Mouse (Mus musculus) erythroblast, adult 5-6 weeks (primary cell): ENCODE data around the gene Ankrd27. TPM values are rescaled to one million over a fixed set of nuclear protein-coding genes. Genes with fewer than 3 reads are reported as not detected.

Source experiments
- ATAC-seq: replicated peaks from 2 replicates; pipeline ENCODE4 v1.8.0; 2016; ENCODE audit warnings: moderate number of reproducible peaks, mild to moderate bottlenecking, moderate TSS enrichment, inconsistent platforms; ENCODE audit not compliant: poor library complexity, low FRiP score, severe bottlenecking
- total RNA-seq, 2 experiments: library from RNA; stranded (forward) in 1 of 2; stranded (reverse) in 1 of 2; fragments of 150-400 nt in 1 of 2; fragments of 200-764, 138-1000 nt in 1 of 2; gene quantifications; 2 replicates each; pipeline versions ENCODE4 v1.2.3 to v1.2.4; 2015 to 2017; ENCODE audit warnings: low replicate concordance in 2 of 2

Ankrd27 gene
- total RNA-seq, 2 experiments from 2014 or later: 20.6 to 35.4 TPM

DNA sequence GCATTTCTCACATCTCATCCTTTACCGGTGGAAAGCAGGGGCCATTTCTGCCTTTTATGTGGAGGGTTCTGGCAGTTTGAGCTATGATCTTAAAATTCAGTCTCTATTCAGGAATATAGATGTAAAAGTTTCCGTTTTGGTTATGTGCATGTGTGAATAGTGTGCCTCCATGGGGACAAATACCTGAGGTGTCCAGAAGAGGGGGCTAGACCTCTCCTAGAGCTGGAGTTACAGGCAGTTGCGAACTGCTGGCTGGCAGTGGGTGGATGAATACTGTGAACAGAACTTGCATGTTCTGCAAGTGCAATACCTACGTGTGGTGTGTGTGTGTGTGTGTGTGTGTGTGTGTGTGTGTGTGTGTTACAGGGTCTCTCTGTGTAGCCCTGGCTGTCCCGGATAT is 3.3 kb upstream of the Ankrd27 start:
- no peak for ATAC-seq

DNA sequence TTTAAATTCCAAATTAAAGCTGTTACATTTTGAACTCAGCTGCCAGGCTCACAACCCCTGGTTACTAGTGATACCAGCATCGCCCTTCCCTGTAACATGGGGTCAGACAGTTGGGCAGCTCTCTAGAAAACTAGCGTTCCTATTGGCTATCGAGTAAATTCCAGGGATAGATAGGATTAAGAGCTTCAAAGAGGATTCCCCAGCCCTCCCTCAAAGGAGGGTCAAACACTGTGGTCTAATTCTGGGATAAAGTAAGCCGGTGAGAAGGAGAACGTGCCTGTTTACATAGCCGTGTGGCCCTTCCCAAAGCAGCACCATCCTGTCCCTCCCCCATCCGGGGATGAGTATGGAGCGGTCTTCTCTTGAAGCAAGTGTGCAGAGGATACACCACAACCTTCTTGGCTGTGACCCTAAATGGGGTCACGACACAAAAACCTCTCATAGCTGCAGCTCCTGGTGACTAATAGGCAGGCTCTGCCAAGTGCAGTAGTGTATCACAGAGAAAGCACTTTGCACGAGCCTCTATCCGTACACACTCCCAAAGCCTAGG is 2.5 kb upstream of the Ankrd27 start:
- no peak for ATAC-seq

DNA sequence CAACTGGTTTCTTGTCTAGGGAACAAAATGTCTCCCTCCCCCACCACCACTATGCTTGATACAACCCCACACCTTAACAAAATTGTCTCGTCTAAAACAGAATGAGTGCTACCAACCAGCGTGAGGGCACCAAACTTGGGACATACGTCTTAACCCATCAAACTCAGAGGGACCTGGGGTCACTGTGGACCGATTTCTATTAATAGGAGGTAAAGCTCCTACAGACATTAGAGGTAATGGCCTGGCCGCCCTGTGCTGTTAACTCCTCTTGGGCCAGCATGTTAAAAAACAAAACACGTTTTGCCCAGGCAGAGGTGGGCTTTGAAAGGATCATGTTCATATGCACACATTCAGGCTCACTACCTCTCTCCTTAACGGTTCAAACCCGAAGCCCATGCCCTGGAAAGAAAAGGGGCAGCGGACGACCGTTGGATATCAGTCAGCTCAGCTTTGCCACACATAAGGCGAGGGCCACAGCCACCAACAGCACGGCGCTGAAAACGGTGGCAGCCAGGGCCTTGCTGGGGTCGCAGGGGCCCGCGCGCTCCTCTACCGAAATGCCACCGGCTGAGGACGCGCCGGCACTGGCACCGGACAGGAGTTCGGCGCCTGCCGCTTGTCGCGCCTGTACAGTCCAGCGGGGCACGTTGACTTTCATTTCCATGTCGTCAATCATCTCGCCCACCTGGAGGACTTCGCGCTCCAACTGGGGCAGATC is 1.8 kb upstream of the Ankrd27 start:
- ATAC-seq: no peak

DNA sequence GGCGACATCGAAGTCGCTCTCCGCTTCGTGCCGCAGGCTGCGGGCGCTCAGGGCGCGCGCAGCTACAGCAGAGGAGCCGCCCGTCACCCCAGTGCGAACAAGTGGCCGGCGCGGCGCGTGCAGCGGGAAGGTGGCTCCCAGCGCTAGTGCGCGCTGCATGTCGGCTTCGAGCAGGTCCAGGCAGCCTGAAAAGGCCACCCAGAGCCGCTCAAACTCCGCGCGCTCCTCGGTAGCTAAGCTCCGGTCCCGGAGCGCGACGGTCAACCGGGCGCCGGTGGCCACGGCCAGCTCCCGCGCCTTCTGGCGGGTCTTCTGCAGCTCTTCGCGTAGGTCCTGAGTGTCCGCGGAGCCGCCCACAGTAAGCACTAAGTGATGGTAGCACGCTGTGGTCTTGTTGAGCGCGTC is 1.3 kb upstream of the Ankrd27 start:
- no peak for ATAC-seq

DNA sequence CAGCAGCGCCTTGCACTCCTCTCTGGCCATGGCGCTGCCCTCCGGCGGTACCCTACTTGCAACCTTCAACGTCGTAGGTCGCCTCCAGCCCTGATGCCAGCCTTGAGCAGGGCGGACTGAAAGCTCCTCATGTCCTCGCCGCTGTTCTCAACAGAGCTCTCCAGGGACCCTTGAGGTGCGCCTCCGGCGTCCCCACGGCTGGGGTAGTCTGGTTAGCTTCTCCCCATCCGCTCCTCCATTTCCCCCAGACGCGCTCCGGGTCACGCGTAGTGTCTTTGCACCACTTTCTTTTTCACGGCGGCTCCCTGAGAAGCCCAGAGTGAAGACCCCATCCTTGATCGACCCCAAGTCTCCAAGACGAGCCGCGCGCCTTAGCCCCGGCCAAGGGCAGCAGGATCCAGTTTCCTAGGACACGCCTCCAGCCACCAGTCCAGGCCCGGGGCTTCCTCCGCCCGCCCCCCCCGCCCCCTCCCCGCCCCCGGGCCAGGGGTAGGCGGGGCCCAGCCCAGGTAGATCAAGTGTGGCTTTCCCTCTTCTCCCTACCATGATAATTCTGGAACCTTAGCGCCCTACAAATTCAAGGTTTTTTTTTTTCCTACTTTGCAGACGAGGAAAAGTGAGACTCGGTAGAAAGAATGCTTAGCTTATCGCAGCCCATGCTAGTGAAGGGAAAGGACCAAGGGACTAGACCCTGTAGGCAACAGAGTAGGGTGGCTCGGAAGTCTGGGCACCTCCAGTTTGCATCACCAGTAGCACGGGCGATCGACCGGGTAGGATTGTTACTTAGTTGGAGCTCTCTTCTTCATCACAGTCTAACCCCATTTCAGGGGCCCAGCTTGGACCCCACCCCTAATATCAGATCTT is 621 bp upstream of the Ankrd27 start, which contains the start of gene Rgs9bp:
TSS of gene Rgs9bp (minus strand) at position 392 of the 864 bp plus-strand sequence.
- peak; percentile 58 for ATAC-seq

DNA sequence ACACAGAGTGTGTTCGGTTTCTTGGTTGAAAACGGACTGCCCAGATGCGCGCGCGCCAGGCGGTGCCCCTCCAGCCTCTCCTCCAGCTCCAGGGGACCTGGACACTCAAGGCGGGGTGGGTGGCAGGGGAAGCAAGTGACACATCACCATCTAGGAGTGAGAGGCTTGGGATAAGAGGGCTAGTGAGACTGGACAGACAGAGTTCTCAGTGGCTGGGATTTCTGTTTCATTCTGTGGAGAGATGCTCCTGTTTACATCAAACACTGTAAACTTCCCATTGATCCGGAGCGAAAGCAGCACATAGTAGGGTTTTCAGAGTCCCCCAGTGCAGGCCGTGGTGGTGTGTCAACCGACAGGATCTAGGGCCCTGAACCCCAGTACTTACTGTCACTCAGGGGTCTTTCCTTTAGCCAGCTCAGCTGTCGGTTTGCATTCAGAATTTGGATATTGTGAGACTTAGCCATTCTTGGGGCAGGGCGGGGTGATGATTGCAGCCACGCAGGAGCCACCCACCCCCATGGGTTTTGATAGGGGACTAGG is 932 bp downstream of the Ankrd27 start:
- no peak for ATAC-seq

DNA sequence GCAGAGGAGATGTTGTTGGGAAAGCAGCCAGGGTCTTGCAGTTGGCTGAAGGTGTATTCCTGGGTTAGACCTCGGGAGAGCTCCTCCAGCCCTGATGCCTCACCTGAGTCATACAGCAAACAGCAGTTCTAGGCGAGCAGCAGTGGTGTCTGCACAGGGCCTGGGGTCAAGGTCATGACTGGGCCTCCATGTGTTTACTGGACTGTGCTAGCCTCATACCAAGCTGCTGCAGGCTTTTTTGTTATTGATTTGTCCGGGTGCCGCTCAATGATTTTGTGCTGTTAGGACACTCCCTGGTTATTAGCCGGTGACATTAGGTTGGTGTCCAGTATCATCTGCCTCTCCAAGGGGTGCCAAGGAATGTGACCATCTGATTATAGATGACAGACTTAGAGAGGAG is 1.7 kb downstream of the Ankrd27 start:
- ATAC-seq: no peak

DNA sequence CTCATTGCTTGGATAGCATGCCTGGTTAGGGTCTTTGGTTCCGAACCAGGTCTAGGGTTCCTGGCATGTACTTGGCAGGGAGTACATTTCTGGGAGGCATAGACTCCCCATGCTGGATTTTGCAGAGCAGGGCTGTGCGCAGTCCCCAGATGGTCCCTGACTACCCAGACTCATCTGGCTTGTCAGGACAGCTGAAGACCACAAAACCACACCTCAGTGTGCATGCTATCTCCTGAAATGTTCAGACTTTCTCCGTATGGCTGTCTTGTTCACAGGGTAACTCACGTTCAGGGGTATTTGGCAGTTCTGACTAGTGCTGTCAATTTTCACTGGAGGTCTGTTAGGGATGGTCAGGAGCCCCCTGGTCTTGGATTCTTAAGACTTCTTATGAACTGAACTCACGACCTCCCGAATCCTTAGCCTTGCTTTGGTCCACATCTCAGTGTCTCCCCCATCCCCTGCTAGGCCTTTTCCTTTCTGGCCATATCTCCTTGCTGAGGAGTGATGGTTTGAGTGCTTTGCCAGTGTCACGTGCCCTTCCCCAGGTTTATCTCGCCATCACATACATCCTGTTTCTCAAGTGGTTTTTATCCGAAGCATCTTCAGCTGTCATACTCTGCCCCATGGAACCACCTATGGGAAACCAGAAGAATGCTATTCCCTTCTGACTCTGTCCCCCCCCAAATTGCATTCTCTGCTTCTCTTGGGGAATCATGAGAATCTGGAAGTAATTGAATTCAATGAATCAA is 2.8 kb downstream of the Ankrd27 start:
- no peak for ATAC-seq

DNA sequence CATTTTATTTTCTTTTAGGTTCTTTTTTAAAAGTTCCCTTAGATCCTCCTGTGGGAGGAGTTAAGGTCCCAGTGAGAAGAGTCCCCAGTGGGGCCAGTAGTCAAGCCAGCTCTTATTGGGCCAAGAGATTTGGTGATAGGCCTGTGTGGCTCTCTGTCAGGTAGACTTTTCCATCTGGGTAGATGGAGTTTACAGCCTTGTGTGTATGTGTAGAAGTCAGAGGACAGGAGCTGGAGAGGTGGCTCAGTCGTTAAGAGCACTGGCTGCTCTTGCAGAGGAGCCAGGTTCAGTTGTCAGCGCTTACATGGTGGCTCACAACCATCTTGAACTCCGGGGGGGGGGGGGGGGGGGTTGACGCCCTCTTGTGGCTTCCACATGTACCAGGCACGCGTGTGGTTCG is 3.4 kb downstream of the Ankrd27 start:
- no peak for ATAC-seq

DNA sequence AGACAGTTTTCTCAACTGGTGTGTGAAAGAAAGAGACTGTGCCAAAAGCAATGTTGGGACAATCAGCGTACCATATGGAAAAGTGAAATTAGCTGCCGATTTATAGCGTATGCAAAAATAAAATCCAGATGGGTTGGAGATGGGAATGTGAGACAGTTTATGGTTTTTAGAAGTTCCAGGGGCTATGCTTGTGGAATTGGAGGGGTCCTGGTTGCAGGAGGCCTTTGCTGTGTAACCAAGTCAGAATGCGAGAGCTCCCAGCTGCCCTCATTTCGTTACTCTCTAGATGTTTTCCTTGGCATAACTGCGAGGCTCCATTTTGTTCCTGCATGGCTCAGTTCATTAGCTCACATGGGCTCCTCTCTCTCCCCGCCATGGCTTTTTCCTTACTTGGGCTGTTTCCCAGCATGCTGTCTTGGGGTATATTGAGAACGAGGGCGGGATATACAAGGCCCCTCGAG is 4.7 kb downstream of the Ankrd27 start:
- ATAC-seq: no peak

DNA sequence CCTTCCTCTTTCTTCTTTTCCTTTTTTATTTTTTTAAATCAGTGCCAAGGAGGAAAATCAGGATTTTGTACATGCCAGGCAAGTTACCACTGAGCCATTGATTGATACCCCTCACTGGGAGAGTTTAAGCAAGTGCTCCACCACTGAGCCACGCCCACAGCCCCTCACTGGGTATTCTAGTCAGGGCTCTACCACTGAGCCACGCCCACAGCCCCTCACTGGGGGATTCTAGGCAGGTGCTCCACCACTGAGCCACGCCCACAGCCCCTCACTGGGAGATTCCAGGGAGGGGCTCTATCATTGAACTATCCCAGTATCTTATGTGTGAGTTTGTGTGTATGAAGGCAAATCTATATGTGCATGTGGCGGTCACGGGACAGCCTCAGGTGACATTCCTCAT is 8.3 kb downstream of the Ankrd27 start:
- ATAC-seq: no peak

DNA sequence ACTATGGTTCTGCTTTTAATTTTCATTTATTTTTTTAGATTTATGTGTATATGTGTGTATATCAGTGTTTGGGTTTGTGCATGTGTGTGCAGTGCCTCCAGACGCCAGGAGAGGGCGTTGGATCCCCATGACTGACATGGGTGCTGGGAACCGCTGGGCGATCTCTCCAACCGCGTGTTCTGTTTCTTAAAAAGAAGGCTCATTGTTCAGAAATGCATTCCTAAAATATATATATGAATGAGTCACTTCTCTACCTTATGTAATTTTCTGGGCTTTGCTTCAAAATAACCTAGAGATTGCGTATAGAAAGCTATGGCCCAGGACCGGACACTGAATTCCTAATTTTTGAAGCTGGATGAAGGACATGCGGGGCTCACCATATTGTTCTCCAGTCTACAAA is 13.4 kb downstream of the Ankrd27 start:
- ATAC-seq: no peak

DNA sequence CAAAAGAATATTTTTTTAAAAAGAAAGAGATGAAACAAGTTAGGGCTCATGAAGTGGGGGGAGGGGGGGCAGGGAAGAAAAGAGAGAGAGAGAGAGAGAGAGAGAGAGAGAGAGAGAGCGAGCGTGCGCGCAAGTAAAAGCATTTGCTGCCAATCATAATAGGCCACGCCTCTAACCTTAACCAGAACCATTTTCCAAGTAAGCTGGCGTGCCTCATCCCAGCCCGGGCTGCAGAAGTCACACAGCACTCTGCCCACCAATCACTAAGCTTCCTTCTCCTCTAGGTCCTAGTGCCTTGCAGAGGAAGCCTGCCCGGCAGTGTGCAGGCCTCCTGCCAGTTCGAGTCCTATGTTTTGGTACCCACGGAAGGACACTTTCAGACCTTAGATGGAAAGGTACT is 14.0 kb downstream of the Ankrd27 start:
- no peak for ATAC-seq

DNA sequence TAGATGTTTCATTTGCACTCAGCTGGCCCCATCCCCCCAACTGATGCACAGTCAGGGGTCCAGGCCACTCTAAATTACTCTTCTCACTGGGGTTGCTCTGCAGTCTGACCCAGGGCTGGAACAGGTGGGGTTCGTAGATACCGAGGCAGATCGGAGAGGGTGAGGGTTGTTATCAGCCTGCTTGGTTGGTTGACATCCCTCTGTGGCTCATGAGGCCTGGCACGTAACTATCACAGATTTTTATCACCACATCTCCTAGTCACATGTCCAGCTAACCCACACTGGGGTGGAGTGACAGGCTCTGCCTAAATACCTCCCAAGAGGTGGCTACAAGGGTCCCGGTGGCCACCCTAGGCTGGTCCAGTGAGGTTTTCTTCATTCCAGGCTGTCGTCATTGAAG is 15.1 kb downstream of the Ankrd27 start:
- peak; percentile 50 for ATAC-seq

DNA sequence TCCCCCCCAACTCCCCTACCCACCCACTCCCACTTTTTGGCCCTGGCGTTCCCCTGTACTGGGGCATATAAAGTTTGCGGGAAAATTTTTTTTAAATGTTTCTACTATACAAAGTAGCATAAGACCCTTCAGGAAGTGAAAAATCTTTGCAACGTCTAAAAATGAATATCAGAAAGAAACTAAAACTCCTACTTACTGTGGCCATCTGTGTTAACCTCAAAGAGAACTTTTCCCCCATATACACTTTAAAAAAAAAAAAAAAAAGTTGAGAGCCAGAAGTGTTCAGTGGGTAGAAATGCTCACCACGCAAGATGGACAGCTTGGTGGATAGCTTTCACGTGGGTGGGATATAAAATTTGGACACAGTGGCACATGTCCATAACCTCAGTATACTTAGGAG is 16.7 kb downstream of the Ankrd27 start:
- ATAC-seq: no peak

DNA sequence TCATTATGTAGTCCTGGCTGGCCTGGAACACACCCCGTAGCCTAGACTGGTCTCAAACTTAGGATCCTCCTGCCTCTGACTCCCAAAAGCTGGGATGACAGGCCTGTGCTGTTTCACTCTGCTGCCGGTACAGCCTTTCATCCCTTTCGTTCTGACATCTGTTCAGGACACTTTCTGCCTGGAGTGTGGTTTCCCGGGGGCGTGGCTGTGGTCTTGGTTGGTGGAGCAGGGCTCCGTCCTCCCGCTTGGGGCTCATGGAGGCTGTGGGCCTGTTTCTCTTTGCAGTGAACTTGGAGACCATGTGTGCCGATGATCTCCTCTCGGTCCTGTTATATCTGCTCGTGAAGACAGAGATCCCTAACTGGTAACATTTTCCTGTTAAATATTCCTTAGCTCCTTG is 20.8 kb downstream of the Ankrd27 start:
- no peak for ATAC-seq

DNA sequence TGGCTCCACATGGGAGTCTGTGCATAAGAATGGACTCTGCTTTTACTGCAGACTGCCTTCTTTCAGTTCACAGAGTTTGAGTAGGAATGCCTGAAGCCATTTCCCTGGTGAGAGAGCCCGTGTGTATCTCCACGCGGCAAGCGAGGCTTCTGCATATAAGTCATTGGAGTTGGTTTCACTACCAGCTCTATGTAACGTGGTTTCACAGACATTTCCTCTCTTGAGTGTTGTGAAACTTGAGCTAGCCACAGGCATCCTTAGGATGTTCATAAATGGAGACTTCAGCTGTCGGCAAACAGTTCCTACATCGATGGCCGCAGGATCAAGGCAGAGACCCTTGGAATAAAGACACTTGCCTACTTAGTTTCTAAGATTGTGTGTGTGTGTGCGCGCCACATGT is 23.2 kb downstream of the Ankrd27 start:
- ATAC-seq: no peak

DNA sequence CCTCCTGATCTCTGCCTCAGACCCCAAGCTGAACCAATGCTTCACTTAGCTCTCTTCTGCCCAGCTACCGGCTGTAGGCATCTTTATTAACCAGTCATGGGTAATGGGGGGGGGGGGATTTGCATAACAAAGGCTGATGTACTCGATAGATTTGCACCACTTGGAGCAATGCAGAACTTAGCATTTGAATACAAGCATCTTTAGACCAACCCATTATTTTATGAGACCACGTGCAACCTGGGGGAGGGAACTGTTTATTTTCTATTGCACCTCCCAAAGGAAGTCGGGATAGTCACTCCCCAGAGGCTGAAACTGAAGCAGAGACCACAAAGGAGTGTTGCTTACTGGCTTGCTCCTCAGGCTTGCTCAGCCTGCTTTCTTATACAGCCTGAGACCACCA is 31.5 kb downstream of the Ankrd27 start:
- ATAC-seq: no peak

DNA sequence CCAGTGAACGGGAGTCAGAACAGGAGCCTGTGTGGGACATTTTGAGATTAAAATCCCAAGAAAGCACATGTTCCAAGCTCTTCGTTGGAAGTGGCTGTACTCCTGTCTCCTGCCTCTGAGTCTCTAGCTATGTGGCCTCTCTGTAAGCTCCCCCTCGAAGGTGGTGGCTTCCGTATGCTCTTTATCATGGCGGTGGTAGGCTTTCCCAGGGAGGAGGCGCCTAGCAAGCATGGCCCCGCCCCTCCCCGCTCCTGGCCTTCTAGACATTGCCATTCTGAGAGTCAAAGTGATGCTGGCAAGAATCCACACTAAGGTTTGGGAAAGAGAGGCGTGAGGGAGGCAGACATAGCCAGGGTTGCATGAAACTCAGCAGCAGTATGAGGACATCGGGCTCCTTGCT is 36.6 kb downstream of the Ankrd27 start:
- ATAC-seq: no peak

DNA sequence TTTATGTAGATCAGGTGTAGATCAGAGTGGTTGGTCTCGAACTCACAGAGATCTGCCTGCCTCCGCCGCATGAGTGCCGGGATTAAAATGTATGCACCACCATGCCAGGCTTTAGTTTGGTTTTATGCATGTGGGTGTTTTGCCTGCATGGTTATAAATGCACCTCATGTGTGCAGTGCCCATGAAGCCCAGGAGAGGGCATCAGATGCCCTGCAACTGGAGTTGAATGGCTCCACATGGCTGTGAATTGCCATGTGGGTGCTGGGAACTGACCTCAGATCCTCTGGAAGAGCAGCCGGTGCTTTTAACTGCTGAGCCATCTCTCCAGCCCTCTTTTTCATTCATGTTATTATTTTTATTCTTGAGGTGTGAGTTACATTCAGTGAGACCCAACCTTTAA is 40.0 kb downstream of the Ankrd27 start:
- no peak for ATAC-seq
